Mouse (Mus musculus) left cerebral cortex, postnatal 14 days (tissue): Measurements from ENCODE around the gene Serp1. TPM values are rescaled to one million over a fixed set of nuclear protein-coding genes. Genes with fewer than 3 reads are reported as not detected.

Source experiments
- DNase-seq, 2 experiments: peaks; one replicate each; pipeline ENCODE4 v3.0.0; 2021 to 2022; ENCODE audit warnings: low spot score in 2 of 2, mixed read lengths in 1 of 2
- intact Hi-C: fragments of 180-260 bp; cut with DNase I; formaldehyde crosslinking; loops from one replicate; pipeline ENCODE4 v1.15.1; 2025
- long read RNA-seq, 2 experiments: library from polyadenylated mRNA; stranded (forward); transcript quantifications; one replicate each; pipeline ENCODE4 v2.0.0; 2021
- total RNA-seq, 2 experiments: library from RNA; stranded (reverse); gene quantifications; 2 replicates each; pipeline ENCODE4 v1.2.3; 2021

Gene Serp1
- total RNA-seq = 10 to 100 TPM; 24.7 to 26.8 TPM
- long read RNA-seq, experiment 1, full-length matches to known transcripts = 104 of 107 reads
- long read RNA-seq, experiment 1, partial matches to known transcripts = 0 of 107 reads
- long read RNA-seq, experiment 1, other reads (novel, unspliced or antisense) = 3 of 107 reads
- long read RNA-seq, experiment 2, full-length matches to known transcripts = 112 of 116 reads
- long read RNA-seq, experiment 2, partial matches to known transcripts = 2 of 116 reads
- long read RNA-seq, experiment 2, other reads (novel, unspliced or antisense) = 2 of 116 reads

GRCm38 (mm10) chr3:58525652-58526407, at the start of gene Serp1, which contains the start of gene Eif2a:
Serp1 (minus strand) TSS chr3:58525892.
Eif2a (plus strand) TSS chr3:58525821.
- intact Hi-C loops = no loop called here
- peak; percentile 98 to 99 for DNase-seq

- intact Hi-C loops = loop anchor here (10.0 kb wide), 1 partner anchor 124 kb away; the partner anchor contains the start of gene Siah2
- no peak for DNase-seq
Observed at GRCm38 (mm10) chr3:58570821-58571220, 45.1 kb upstream of the Serp1 start.

GRCm38 (mm10) chr3:58561437-58561836, 35.7 kb upstream of the Serp1 start:
- intact Hi-C loops = no loop called here
- DNase-seq = no peak

GRCm38 (mm10) chr3:58559887-58560286, 34.2 kb upstream of the Serp1 start:
- intact Hi-C loops = no loop called here
- no peak for DNase-seq

GRCm38 (mm10) chr3:58556649-58557048, 31.0 kb upstream of the Serp1 start:
- intact Hi-C loops = no loop called here
- no peak for DNase-seq

- DNase-seq = no peak
- intact Hi-C loops = no loop called here
Observed at GRCm38 (mm10) chr3:58552001-58552811, 26.5 kb upstream of the Serp1 start.

GRCm38 (mm10) chr3:58536573-58536972, 10.9 kb upstream of the Serp1 start:
- intact Hi-C loops = no loop called here
- DNase-seq = no peak

GRCm38 (mm10) chr3:58526408-58526737, 681 bp upstream of the Serp1 start:
- intact Hi-C loops = no loop called here
- no peak for DNase-seq

- DNase-seq = peak; percentile 9 to 19
- intact Hi-C loops = no loop called here
Observed at GRCm38 (mm10) chr3:58525166-58525565, 526 bp downstream of the Serp1 start.

- intact Hi-C loops = no loop called here
Observed at GRCm38 (mm10) chr3:58524246-58524645, 1.4 kb downstream of the Serp1 start.

GRCm38 (mm10) chr3:58523386-58523785, 2.3 kb downstream of the Serp1 start:
- intact Hi-C loops = no loop called here
- no peak for DNase-seq

More at GRCm38 (mm10) chr3:58524246-58524645, 1.4 kb downstream of the Serp1 start:
- no peak for DNase-seq

- intact Hi-C loops = no loop called here
- no peak for DNase-seq
Observed at GRCm38 (mm10) chr3:58521361-58521760, 4.3 kb downstream of the Serp1 start.

GRCm38 (mm10) chr3:58520286-58520685, 5.4 kb downstream of the Serp1 start:
- intact Hi-C loops = no loop called here
- DNase-seq = no peak

GRCm38 (mm10) chr3:58519536-58519935, 6.2 kb downstream of the Serp1 start:
- intact Hi-C loops = no loop called here
- DNase-seq = no peak

GRCm38 (mm10) chr3:58518962-58519361, 6.7 kb downstream of the Serp1 start:
- DNase-seq = no peak
- intact Hi-C loops = no loop called here

- no peak for DNase-seq
- intact Hi-C loops = no loop called here
Observed at GRCm38 (mm10) chr3:58517800-58518199, 7.9 kb downstream of the Serp1 start.

- DNase-seq = no peak
- intact Hi-C loops = no loop called here
Observed at GRCm38 (mm10) chr3:58517258-58517657, 8.4 kb downstream of the Serp1 start.

- no peak for DNase-seq
- intact Hi-C loops = no loop called here
Observed at GRCm38 (mm10) chr3:58516602-58516976, 9.1 kb downstream of the Serp1 start.

- no peak for DNase-seq
- intact Hi-C loops = no loop called here
Observed at GRCm38 (mm10) chr3:58515947-58516601, 9.6 kb downstream of the Serp1 start.

- intact Hi-C loops = no loop called here
- no peak for DNase-seq
Observed at GRCm38 (mm10) chr3:58513483-58513882, 12.2 kb downstream of the Serp1 start.
